Mouse (Mus musculus) gastrocnemius, adult 8-10 months (tissue): Measurements from ENCODE around the gene Mterf1b. TPM values are rescaled to one million over a fixed set of nuclear protein-coding genes. Genes with fewer than 3 reads are reported as not detected.

Experiments
- DNase-seq, 2 experiments: peaks; one replicate each; pipeline ENCODE4 v3.0.0; 2022; ENCODE audit warnings: low spot score in 2 of 2
- total RNA-seq, 4 experiments: library from RNA; stranded (reverse); gene quantifications; 2 replicates each; pipeline ENCODE4 v1.2.4; 2022

Mterf1b gene
- total RNA-seq, 4 experiments from 2014 or later: 0.97 to 1.4 (median 1.2) TPM

DNA sequence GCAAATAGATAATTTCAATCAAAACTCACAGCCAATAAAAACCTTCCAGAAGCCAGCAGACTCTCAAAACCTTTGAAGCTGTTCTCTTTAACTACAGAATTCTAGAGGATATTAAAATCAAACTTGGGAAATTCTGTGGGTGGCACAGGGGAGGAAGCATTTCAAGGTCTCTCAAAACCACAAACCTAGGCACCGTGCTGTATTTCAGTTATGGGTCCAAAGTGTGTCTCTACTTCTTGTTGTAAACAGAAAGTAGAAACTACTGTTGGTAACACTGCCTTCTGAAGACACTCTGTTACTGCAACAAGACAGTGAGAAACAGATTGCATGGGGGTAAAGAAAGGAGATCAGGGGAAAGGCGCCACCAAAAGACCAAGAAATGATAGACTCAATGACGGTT is 52.8 kb downstream of the Mterf1b start:
- DNase-seq: no peak

GRCm38 (mm10) chr5:4246095-4246494 is 53.9 kb downstream of the Mterf1b start:
- no peak for DNase-seq

Other genes starting within 250 kb of the Mterf1b start
- 1 to 10 TPM; 2.4 to 3.9 (median 2.8) TPM for gene Cyp51, start 87.6 kb upstream of the Mterf1b start, total RNA-seq